Mouse (Mus musculus): ENCODE measurements at regions not wholly inside any gene's neighbourhood (a gene's known extent, or its start where the extent isn't known, plus 50 kb on each side); places are given as distances from the start of the nearest gene placed in this dataset.

- no peak for DNase-seq
These were observed 253.4 kb upstream of the Nt5e start for GRCm38 (mm10) chr9:88073579-88073978.

- DNase-seq = no peak
These were observed 244.0 kb upstream of the Nt5e start for GRCm38 (mm10) chr9:88082931-88083479.

DNA sequence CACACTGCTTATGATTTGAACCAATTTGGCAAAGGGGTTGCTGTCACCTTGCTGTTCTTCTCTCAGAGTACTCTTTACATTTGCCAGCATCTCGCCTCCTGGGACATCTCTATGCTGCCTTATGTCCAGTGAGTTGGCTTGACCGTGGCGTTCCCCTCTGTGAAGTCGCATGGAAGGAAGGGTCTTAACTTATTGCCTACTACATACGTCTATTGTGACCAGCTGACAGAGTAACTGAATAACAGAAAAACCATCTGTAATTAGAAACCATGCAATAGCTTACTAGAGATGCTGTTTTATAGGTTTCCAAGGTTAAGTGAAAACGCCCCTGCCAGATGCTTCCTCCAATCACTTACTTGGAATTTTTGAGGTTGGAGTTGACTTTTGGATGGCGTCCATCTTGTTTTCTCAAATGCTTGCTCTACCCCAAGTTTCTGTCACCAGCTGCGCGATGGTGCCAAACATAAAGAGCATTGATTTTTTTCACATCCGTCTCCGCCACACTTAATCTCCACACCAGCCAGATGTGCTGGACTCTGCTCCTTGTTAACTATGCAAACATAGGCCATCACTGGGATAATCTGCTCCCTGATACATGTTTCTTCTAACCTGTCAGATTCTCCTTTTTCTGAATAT, 241.7 kb upstream of the Nt5e start:
- no peak for DNase-seq

DNA sequence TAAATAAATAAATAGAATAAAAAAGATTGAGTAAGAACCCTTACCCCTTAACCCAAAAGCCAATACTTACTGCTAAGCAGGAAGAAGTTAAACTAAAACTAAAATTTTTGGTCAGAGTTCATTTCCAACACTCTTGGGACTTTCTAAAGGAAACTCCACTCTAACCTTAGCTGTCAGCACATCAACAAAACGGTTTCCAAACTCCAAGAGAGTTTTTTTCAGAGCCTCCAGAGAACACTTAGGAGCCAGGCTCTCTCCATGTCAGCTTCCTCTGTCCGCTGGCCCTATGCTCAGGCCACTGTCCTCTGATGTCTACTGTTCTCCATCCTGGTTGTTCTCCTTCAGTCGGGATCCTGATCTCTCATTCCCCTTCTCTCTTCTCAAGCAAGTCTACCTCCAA, 241.1 kb upstream of the Nt5e start:
- no peak for DNase-seq

- DNase-seq = no peak
These were observed 235.0 kb upstream of the Nt5e start for GRCm38 (mm10) chr9:88091781-88092527.

- DNase-seq = no peak
These were observed 234.4 kb upstream of the Nt5e start for GRCm38 (mm10) chr9:88092561-88092960.

GRCm38 (mm10) chr9:88113094-88113493, 213.9 kb upstream of the Nt5e start:
- no peak for DNase-seq

GRCm38 (mm10) chr9:88120536-88120935, 206.5 kb upstream of the Nt5e start:
- DNase-seq = no peak

GRCm38 (mm10) chr9:88120963-88121570, 205.9 kb upstream of the Nt5e start:
- DNase-seq = no peak

GRCm38 (mm10) chr9:88124322-88125005, 202.5 kb upstream of the Nt5e start:
- no peak for DNase-seq

GRCm38 (mm10) chr9:88163025-88163780, 163.8 kb upstream of the Nt5e start:
- no peak for DNase-seq

DNA sequence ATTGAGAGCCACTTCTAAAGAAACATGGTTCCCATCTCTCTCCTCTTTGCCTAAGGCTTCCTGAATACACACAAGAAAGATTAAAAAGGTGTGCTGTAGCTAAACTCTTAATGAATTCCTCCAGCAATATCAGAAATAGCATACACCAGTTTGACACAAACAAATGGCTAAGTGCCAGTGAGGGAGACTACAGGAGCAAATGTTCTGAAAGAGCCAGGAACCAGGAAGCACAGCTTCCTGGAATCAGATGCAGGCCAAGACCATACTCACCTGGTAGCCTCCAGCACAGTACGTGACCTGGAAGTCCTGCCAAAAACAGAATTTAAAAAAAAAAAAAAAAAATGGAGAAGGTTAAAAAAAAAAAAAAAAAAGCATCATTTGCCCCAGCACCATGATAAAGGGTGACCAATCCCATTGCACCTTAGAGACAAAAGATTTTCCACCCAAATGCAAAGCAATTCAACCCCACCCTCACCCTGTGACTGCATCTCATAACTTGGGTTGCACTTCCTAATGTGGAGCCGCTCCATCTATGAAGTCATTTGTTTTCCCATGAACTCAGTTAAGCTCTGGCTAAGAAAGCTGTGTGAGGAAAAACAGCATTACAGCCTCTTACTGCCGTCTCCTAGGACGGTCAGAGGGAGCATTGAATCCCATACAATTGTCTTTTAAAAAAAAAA, 149.3 kb upstream of the Nt5e start:
- no peak for DNase-seq

DNA sequence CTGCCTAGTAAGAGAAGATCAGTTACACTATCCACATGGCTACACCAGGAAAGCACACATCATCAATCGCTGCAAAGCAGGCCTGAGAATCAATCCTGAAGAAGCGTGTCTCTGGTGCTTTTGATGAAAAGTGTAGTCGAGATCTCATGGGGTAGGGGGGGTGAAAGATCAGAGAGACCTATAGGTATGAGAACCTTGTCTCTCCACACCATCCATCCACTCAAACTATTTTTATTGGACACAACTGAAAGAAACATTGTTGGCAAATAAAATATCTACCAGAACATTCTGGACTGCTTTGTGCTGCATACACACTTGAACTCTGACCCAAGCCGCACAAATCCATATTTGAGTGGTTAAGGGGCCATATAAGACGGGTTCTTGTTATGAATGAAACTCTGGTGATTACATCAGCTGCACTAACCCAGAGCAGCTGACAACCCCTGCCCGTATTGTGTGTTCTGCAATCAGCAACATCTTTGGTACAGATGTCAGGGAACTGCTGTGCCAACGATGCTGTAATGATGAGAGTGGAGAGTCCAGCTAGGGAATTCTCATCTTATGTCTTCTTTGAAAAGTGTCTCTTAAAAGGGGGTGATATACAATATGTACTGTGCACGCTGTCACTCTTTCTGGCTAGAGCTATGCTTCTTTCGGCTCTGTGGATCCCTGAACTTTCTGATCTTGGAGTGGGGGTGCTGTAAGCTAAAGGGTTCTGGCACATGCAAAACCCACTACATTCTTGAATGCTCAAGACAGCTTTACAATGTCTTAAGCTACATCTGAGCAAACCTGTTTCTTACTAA, 145.6 kb upstream of the Nt5e start:
- no peak for DNase-seq

DNA sequence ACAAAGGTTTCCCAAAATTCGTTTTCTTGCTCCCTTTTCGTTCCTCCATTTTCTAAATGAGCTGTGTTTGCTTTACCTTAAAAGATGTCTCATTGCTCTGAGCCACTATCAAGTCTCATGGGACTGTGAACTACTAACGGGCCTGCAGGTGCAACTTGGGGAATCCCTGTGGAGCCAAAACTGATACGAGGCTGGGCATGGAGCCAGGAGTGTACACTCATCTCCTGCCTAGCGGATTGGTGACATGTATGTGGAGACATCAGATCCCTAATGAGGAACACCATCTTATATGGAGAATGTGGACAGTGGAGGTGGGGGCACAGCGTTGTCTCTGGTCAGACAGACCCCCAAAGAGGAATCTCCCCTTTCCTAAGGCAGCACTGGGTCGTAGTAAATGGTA, 119.6 kb upstream of the Nt5e start:
- DNase-seq = no peak

DNA sequence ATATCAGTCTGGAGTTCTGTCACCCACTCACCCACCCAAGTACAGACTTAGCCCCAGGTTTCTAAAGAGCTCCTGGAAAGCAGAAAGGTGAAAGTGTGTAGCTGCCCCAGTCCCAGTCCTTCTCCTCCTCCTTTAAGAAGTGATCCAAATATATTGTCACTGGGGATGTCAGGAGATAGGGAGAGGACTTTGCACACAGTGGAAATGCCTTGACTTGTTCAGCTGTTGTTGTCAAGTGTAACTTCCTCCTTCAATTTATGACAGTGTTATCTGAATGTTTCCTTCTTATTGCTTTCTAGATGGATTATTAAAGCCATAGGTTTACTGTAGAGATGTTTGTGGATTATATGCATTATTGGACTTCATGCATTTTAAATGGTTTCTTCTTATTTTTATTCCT, 119.0 kb upstream of the Nt5e start:
- no peak for DNase-seq

DNA sequence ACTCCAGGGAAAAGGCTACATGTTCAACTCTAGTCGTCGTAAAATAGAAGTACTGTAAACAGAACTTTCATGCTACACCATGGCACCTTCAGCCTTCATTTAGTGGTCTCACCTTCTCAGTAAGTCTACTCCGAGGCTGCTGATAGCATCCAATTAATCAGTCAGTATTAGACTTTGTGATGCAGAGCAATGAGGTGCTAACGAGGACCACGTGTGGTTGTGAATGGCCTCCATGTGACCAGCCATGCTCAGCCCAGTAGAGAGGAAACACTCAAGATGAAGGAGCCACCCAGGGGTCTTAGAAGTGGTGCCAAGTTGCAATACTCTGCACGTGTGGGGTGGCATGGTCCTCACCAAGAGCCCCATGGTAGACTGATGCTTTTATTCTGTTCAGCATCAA, 112.2 kb upstream of the Nt5e start:
- no peak for DNase-seq

DNA sequence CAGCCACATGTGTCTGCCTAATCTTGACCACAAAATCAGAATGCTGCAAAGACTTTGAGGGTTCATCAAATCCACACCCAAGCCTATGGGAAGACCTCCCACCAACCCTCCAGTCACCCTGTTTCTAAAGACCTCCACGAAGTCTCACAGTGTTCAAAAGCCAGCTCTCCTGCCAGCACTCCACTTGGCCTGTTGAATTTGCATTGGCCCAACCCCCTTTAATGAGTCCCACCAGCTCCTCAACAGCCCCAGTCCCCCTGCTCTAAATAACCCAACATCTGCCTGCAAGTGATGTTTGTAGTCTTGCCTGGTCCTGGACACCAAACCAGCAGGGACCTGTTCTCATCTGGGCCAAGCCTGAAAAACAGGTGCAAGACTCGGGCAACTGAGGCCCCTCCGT, 106.6 kb upstream of the Nt5e start:
- no peak for DNase-seq

DNA sequence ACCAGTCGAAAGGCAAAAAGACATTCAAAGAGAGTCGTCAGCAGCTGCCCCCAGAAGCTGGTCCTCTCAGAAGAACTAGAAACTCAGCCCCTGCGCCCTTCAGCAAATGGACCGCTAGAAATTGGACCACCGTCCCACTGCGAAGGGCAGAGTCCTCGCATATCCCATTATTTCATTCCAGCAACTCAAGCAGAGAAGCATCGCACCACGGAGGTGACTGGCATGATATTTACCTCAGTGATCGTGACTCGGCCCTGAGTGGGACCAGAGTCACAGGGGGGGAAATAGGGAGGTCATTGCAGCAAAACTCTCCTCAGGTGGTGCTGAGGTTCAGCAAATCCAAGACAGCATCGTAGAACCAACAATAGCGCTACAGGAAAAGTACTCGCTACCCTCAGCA, 105.7 kb upstream of the Nt5e start:
- DNase-seq = no peak

- no peak for DNase-seq
These were observed 105.1 kb upstream of the Nt5e start for GRCm38 (mm10) chr9:88221850-88222353.

DNA sequence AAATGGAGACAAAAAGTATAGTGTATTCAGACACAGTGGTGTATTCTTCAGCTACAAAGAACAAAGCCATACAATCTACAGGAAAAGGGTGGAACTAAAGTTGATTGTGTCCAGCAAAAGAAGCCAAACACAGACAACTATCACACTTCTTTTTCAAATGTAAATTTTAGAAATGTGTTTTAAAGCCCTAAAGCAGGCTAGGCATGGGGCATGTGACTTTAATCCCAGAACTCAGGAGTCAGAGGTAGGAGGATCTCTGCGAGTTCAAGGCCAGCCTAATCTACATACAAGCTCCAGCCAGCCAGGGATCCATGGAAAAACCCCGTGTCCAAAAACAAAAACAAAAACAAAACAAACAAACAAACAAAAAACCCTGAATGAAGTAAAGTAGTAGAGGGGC, 89.9 kb upstream of the Nt5e start:
- DNase-seq = no peak

DNA sequence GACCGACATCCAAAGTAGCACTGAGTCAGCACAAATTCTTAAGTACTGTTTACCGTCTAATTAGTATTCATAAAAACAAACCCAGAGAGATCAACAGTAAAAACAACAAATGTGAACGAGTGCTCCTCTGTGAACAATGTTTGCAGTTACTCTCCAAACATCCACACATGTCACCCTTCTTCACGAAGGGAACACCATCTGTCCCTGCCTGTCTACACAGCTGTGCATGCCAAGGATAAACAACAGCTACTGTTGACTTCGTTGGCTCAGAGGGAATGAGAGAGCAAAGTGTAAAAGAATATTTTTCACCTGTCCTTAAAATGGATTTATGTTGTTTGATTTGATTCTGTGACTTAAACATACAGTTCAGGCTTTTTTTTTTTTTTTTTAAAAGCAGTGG, 88.7 kb upstream of the Nt5e start:
- no peak for DNase-seq
